Mouse (Mus musculus) neural tube, embryonic 14.5 days (tissue): ENCODE measurements around the gene Paqr5. TPM values are rescaled to one million over a fixed set of nuclear protein-coding genes. Genes with fewer than 3 reads are reported as not detected.

Experiments used
- ATAC-seq: fragments of 200-750 bp; cut with Nextera tagmentation; 2 replicates; pipeline ENCODE4 v1.8.0; 2017; ENCODE audit warnings: low read depth, mild to moderate bottlenecking, moderate TSS enrichment, moderate library complexity
- H3K27ac ChIP-seq: fragments of 300-500 bp; sonication (generic); 2 replicates; pipeline ENCODE4 v1.5.1; 2014; ENCODE audit warnings: low read depth, mild to moderate bottlenecking, control low read depth, low read length, moderate library complexity, mixed read lengths
- H3K27me3 ChIP-seq: fragments of 300-500 bp; sonication (generic); 2 replicates; pipeline ENCODE4 v1.6.1; 2014; ENCODE audit warnings: low read length; ENCODE audit not compliant: control insufficient read depth, insufficient read depth
- H3K36me3 ChIP-seq: fragments of 300-500 bp; sonication (generic); 2 replicates; pipeline ENCODE4 v1.6.1; 2014; ENCODE audit warnings: low read length, mixed read lengths; ENCODE audit not compliant: control insufficient read depth, insufficient read depth
- H3K4me1 ChIP-seq: fragments of 300-500 bp; sonication (generic); 2 replicates; pipeline ENCODE4 v1.6.1; 2014; ENCODE audit warnings: low read length; ENCODE audit not compliant: control insufficient read depth, insufficient read depth
- H3K4me2 ChIP-seq: fragments of 300-500 bp; sonication (generic); 2 replicates; pipeline ENCODE4 v1.6.1; 2014; ENCODE audit warnings: mild to moderate bottlenecking, low read depth, low read length, control low read depth
- H3K4me3 ChIP-seq: fragments of 300-500 bp; sonication (generic); 2 replicates; pipeline ENCODE4 v1.5.1; 2014; ENCODE audit warnings: low read depth, low read length, control low read depth, mixed read lengths
- H3K9ac ChIP-seq: fragments of 300-500 bp; sonication (generic); replicated peaks from 2 replicates; pipeline ENCODE4 v1.6.1; 2014; ENCODE audit warnings: low read depth, mild to moderate bottlenecking, control low read depth, low read length, mixed read lengths
- H3K9me3 ChIP-seq: fragments of 300-500 bp; sonication (generic); 2 replicates; pipeline ENCODE4 v1.6.1; 2016; ENCODE audit warnings: low read length; ENCODE audit not compliant: control insufficient read depth
- WGBS: fragments of 180-500 bp; shearing (Covaris S2); extraction: QIAGEN DNeasy Blood & Tissue Kit; methylation state at CpG from one replicate; pipeline ENCODE4 v1.1.7; 2014; 5-methylcytosine and 5-hydroxymethylcytosine counted together
- polyA plus RNA-seq: library from polyadenylated mRNA; unstranded; fragments of >200 nt; fragmentation: Nextera tagmentation; extraction: Ambion mirVana; gene quantifications from 2 replicates; pipeline ENCODE4 v1.2.1, GENCODE M21; 2014

Gene Paqr5
- polyA plus RNA-seq, 1 experiment from 2014 or later: 0.17 TPM

GRCm38 (mm10) chr9:61904201-61904600 lies 122.5 kb downstream of the Paqr5 start:
- no peaks in the 10 kb centered on the region for H3K9me3 ChIP-seq
- H3K27ac ChIP-seq: no peak overlapping the region
- no peak overlapping the region for H3K4me2 ChIP-seq
- no peaks in the 10 kb centered on the region for H3K27me3 ChIP-seq
- ATAC-seq: no peak
- H3K4me3 ChIP-seq: no peak overlapping the region
- 72% methylated on average over 7 of the region's 7 CpGs for WGBS
- no peak overlapping the region for H3K9ac ChIP-seq
- H3K4me1 ChIP-seq: peaks cover 5% of the 10 kb centered on the region; the same call in 1 of the 2 replicates
- no peaks in the 10 kb centered on the region for H3K36me3 ChIP-seq

Other genes starting within 250 kb of the Paqr5 start
- gene Rplp1, start 112.3 kb downstream of the Paqr5 start, polyA plus RNA-seq: 964 and 1,031 TPM in 2 replicates
- 7.6 and 12.9 TPM in 2 replicates for gene Kif23, start 80.1 kb downstream of the Paqr5 start, polyA plus RNA-seq
- 25.1 and 32.6 TPM in 2 replicates for gene Glce, start 95.8 kb upstream of the Paqr5 start, polyA plus RNA-seq